Mouse (Mus musculus) lung, postnatal 4 days (tissue): ENCODE results near the gene Gm9044.
"Not testable (repeated sequence)": the region's sequence is repeated elsewhere in the genome, so short reads cannot be mapped to it uniquely, and the experiment has no call there.

ENCODE experiments used
- DNase-seq, 2 experiments: peaks; one replicate each; pipeline ENCODE4 v3.0.0; 2021

Gene Gm9044

DNA sequence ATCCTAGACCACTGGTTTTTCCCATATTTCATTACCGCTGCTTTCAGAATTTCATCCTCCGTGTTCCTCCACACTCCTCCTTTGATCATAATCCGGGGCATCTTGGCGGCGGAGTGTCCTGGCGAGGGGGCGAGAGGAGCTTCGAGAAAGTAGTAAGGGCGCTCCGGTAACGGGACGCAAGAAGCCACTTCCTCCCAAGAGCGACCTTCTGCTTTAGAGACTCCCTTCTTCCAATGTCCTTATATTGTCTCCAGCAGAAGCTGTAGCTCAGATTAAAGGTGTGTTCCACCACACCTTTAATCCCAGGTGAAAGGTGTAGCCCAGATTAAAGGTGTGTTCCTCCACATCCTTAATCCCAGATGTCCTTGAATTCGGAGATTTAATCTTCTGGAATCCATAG lies at the start of gene Gm9044:
Gene Gm9044, minus strand, starts transcription at position 101 of the 400 bp plus-strand sequence.
- not testable (repeated sequence) for DNase-seq

DNA sequence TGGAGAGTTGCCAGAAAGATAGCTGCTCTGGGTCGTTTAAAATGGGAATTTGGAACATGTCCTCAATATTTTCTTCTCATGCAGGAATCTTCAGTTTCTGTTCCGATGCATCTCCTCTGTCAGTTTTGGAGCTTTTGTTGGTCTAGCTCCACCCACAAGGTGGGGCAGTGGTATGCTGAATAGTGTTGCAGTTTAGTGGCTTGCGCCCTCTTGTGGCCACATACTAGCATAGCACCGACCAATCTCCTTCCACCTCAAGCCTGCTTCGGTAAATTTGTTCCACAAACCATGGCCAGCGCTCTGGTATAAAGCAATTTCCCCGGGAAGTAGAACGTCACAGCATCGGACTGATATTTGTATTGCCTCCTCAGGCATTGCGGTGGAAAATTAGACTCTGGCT lies 38.2 kb upstream of the Gm9044 start:
- peak; percentile 81 to 86 for DNase-seq

DNA sequence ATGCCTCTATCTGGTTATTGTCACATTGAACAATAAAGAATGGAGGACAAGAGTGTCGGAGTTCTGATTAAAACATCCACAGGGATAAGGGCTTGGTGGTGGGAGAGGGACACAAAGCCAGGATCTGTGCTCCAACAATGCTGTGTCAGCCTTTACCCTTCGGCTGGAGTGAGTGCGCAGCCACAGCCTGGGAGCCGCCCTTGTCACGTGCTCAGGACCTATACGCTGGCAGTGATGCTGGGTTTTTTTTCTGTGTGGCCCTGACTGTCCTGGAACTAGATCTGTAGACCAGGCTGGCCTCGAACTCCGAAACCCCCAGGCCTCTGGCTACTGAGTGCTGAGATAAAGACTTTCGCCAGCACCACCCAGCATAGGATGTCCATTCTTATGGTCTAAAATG lies 37.3 kb upstream of the Gm9044 start:
- DNase-seq: no peak

- DNase-seq: not testable (repeated sequence)
Observed at GRCm38 (mm10) chr10:118354005-118354404, 21.8 kb upstream of the Gm9044 start, which contains the start of gene Gm9049. Gene Gm9049 (minus strand): TSS chr10:118354105.

DNA sequence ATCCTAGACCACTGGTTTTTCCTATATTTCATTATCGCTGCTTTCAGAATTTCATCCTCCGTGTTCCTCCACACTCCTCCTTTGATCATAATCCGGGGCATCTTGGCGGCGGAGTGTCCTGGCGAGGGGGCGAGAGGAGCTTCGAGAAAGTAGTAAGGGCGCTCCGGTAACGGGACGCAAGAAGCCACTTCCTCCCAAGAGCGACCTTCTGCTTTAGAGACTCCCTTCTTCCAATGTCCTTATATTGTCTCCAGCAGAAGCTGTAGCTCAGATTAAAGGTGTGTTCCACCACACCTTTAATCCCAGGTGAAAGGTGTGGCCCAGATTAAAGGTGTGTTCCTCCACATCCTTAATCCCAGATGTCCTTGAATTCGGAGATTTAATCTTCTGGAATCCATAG lies 16.4 kb upstream of the Gm9044 start, which contains the start of gene Gm9048:
Gene Gm9048, minus strand, starts transcription at position 101 of the 400 bp plus-strand sequence.
- not testable (repeated sequence) for DNase-seq

DNA sequence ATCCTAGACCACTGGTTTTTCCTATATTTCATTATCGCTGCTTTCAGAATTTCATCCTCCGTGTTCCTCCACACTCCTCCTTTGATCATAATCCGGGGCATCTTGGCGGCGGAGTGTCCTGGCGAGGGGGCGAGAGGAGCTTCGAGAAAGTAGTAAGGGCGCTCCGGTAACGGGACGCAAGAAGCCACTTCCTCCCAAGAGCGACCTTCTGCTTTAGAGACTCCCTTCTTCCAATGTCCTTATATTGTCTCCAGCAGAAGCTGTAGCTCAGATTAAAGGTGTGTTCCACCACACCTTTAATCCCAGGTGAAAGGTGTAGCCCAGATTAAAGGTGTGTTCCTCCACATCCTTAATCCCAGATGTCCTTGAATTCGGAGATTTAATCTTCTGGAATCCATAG lies 10.9 kb upstream of the Gm9044 start, which contains the start of gene Gm9046:
Gene Gm9046, minus strand, starts transcription at position 101 of the 400 bp plus-strand sequence.
- not testable (repeated sequence) for DNase-seq

GRCm38 (mm10) chr10:118337731-118338130 lies 5.5 kb upstream of the Gm9044 start, which contains the start of gene Gm9045:
Gene Gm9045 (minus strand): TSS chr10:118337831.
- DNase-seq: not testable (repeated sequence)

DNA sequence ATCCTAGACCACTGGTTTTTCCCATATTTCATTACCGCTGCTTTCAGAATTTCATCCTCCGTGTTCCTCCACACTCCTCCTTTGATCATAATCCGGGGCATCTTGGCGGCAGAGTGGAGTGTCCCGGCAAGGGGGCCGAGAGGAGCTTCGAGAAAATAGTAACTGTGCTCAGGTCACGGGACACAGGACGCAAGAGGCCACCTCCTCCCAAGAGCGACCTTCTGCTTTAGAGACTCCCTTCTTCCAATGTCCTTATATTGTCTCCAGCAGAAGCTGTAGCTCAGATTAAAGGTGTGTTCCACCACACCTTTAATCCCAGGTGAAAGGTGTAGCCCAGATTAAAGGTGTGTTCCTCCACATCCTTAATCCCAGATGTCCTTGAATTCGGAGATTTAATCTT lies 5.3 kb downstream of the Gm9044 start, which contains the start of gene Gm9040:
Gene Gm9040, minus strand, starts transcription at position 101 of the 400 bp plus-strand sequence.
- DNase-seq: not testable (repeated sequence)

GRCm38 (mm10) chr10:118319024-118319423 lies 13.2 kb downstream of the Gm9044 start:
- DNase-seq: no peak

- not testable (repeated sequence) for DNase-seq
Observed at GRCm38 (mm10) chr10:118302133-118302532, 30.1 kb downstream of the Gm9044 start.

DNA sequence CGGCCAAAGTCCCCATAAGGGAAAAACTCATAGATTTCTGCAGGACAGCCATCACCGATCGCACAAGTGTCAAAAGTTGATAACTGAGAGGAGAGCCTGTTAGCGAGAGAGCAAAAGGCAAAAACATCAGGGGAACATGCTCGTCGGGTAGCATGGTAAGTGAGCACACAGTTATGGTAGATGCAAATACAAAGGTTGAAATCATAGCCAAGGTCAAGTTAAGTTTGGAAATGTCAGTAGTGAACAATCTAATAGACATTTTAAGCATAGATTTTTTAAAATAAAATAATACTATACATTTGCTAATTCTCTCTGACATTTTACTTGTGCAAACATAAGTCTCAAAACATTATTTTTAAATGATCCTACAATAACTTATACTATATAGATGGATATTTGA lies 37.3 kb downstream of the Gm9044 start, which contains the start of gene Iltifb:
Gene Iltifb, minus strand, starts transcription at position 101 of the 400 bp plus-strand sequence.
- DNase-seq: no peak

DNA sequence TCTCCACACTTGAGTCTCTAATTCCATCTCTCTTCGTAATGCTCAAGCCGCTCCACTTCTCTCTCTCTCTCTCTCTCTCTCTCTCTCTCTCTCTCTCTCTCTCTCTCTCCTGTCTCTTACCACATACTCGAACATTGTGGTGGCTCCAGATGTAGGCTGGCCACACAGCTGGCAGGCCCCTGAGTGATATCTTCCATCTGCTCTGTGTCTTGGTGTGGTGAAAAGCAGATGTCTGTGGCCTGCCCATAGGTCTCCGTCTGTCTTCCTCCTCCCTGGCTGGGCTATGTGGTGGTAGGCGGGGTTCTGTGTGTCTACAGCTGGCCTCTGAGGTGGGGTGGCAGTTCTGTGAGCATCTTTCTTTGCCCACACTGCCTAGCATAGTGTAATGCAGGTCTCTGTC lies 49.2 kb downstream of the Gm9044 start:
- DNase-seq: not testable (repeated sequence)

DNA sequence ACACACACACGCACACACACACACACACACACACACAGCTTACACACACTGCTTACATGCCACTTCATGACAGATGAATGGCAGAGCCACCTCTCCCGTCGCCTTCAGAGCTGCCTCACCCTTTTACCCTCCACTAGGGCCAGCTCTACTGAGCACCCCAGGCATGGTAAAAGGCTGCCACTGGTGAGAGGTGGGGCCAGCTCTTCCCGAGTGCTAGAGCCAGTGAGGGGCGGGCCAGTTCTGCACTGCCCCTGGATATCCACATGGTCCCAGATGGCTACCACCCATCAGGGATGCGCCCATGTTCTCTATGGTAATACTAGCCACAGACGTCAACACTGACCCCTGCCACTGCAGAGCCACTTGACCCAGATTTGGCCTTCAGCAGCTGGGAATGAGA lies 49.6 kb downstream of the Gm9044 start:
- not testable (repeated sequence) for DNase-seq
